Mouse (Mus musculus) heart, postnatal 36 days (tissue): ENCODE data around the gene Kri1. TPM values are rescaled to one million over a fixed set of nuclear protein-coding genes. Genes with fewer than 3 reads are reported as not detected.
A peak's percentile ranks its signal among the peaks of the same experiment; 100 is the strongest.
"Not testable (repeated sequence)": the region's sequence is repeated elsewhere in the genome, so short reads cannot be mapped to it uniquely, and the experiment has no call there.

ENCODE experiments used
- DNase-seq, 2 experiments: peaks; one replicate each; pipeline ENCODE4 v3.0.0; 2021 to 2022
- intact Hi-C: fragments of 180-260 bp; cut with DNase I; formaldehyde crosslinking; loops from one replicate; pipeline ENCODE4 v1.15.1; 2025
- total RNA-seq, 2 experiments: library from RNA; stranded (reverse); gene quantifications; 2 replicates each; pipeline ENCODE4 v1.2.3; 2021

Gene Kri1
- total RNA-seq, 2 experiments from 2014 or later: 16.5 to 18.0 TPM

- DNase-seq: peak in 1 of 2 experiments; percentile 37
- intact Hi-C loops: loop anchor here (5.0 kb wide), 3 partner anchors 72 to 178 kb away; no protein-coding TSS in a partner anchor
Observed at GRCm38 (mm10) chr9:21224576-21225414, 63.0 kb downstream of the Kri1 start.

GRCm38 (mm10) chr9:21223906-21224305 lies 63.9 kb downstream of the Kri1 start:
- DNase-seq: no peak
- intact Hi-C loops: loop anchor here (5.0 kb wide), 2 partner anchors 72 to 133 kb away; no protein-coding TSS in a partner anchor

DNA sequence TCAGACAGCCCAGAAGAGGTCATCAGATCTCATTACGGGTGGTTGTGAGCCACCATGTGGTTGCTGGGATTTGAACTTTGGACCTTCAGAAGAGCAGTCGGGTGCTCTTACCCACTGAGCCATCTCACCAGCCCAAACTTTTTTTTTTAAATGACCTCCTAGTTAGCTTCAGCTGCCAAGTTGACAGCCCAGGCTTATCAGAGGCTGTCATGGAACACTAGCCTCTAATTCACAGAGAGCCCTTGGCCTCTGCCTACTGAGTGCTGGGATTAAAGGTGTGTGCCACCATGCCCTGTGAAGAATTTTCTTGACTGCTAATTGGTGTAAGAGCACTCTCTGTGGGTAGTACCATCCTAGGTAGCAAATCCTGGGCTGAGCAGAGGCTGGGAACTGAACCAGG lies 64.3 kb downstream of the Kri1 start:
- DNase-seq: not testable (repeated sequence)
- intact Hi-C loops: loop anchor here (5.0 kb wide), 2 partner anchors 71 to 134 kb away; no protein-coding TSS in a partner anchor

Other genes starting within 250 kb of the Kri1 start
- gene Zglp1, start 220.9 kb downstream of the Kri1 start, total RNA-seq: not detected
- gene Gm49373, start 214.9 kb downstream of the Kri1 start, total RNA-seq: under 1 TPM; 0.17 to 0.33 TPM
- gene Fdx1l, start 214.4 kb downstream of the Kri1 start, total RNA-seq: 10 to 100 TPM; 34.7 to 38.7 TPM
- 1 to 10 TPM in 1 of 2 experiments, under 1 TPM in 1; 0.51 to 1.9 TPM for gene Gm38431, start 196.0 kb downstream of the Kri1 start, total RNA-seq
- gene Raver1, start 196.0 kb downstream of the Kri1 start, total RNA-seq: 10 to 100 TPM; 25.1 to 27.7 TPM
- gene Tyk2, start 156.7 kb downstream of the Kri1 start, total RNA-seq: 1 to 10 TPM; 8.2 to 9.6 TPM
- 100 to 1,000 TPM; 157 to 165 TPM for gene Cdc37, start 138.0 kb downstream of the Kri1 start, total RNA-seq
- gene Pde4a, start 122.3 kb downstream of the Kri1 start, total RNA-seq: 10 to 100 TPM; 45.9 to 52.0 TPM
- gene Keap1, start 48.6 kb downstream of the Kri1 start, total RNA-seq: 10 to 100 TPM; 41.9 to 43.1 TPM
- gene S1pr5, start 39.5 kb downstream of the Kri1 start, total RNA-seq: 1 to 10 TPM in 1 of 2 experiments, under 1 TPM in 1; 0.69 to 1.1 TPM
- gene Atg4d, start 22.7 kb downstream of the Kri1 start, total RNA-seq: 10 to 100 TPM; 78.0 to 99.6 TPM
- 10 to 100 TPM; 15.9 to 18.4 TPM for gene Cdkn2d, start 3.4 kb upstream of the Kri1 start, total RNA-seq
- not detected for gene Ap1m2, start 24.4 kb upstream of the Kri1 start, total RNA-seq
- gene Slc44a2, start 32.7 kb upstream of the Kri1 start, total RNA-seq: 100 to 1,000 TPM; 118 to 124 TPM
- 10 to 100 TPM; 28.9 to 29.0 TPM for gene Ilf3, start 79.9 kb upstream of the Kri1 start, total RNA-seq
- gene Qtrt1, start 123.9 kb upstream of the Kri1 start, total RNA-seq: 1 to 10 TPM; 8.0 to 9.5 TPM
- 10 to 100 TPM; 63.9 to 72.4 TPM for gene Dnm2, start 136.9 kb upstream of the Kri1 start, total RNA-seq
- 10 to 100 TPM; 44.9 to 46.9 TPM for gene Tmed1, start 222.3 kb upstream of the Kri1 start, total RNA-seq
- gene AB124611, start 238.2 kb upstream of the Kri1 start, total RNA-seq: 1 to 10 TPM; 1.8 to 2.0 TPM